Mouse (Mus musculus) myocyte (in vitro differentiated cells): ENCODE measurements around the gene Ntan1. TPM values are rescaled to one million over a fixed set of nuclear protein-coding genes. Genes with fewer than 3 reads are reported as not detected.

Experiments
- H3K27me3 ChIP-seq: one replicate; pipeline ENCODE4 v1.6.1; 2011; ENCODE audit not compliant: control insufficient read depth, insufficient read depth, insufficient read length
- H3K36me3 ChIP-seq: one replicate; pipeline ENCODE4 v1.6.1; 2011; ENCODE audit not compliant: control insufficient read depth, insufficient read depth
- H3K4me2 ChIP-seq: one replicate; pipeline ENCODE4 v1.6.1; 2011; ENCODE audit warnings: low read depth, control low read depth
- H3K4me3 ChIP-seq: one replicate; pipeline ENCODE4 v1.5.1; 2011; ENCODE audit warnings: mild to moderate bottlenecking, control low read depth, moderate library complexity
- H3K79me2 ChIP-seq: one replicate; pipeline ENCODE4 v1.6.1; 2011; ENCODE audit not compliant: control insufficient read depth, insufficient read depth
- H3ac ChIP-seq: one replicate; pipeline ENCODE4 v1.6.1; 2011; ENCODE audit not compliant: control insufficient read depth, insufficient read length
- CEBPB ChIP-seq: IDR thresholded peaks from 2 replicates; pipeline ENCODE4 v1.6.1; 2011; ENCODE audit warnings: mild to moderate bottlenecking, moderate library complexity; ENCODE audit not compliant: poor library complexity, insufficient read depth, severe bottlenecking
- E2F4 ChIP-seq: IDR thresholded peaks from one replicate; pipeline ENCODE4 v1.6.1; 2011; ENCODE audit warnings: mild to moderate bottlenecking, control low read depth, moderate library complexity; ENCODE audit not compliant: insufficient read depth
- MAX ChIP-seq: IDR thresholded peaks from one replicate; pipeline ENCODE4 v1.6.1; 2011; ENCODE audit warnings: low read depth, mild to moderate bottlenecking, control low read depth
- MYOD1 ChIP-seq, 3 experiments: IDR thresholded peaks; one replicate each; pipeline ENCODE4 v1.6.1; 2011; ENCODE audit warnings: control low read depth in 2 of 3, low read depth in 2 of 3, mild to moderate bottlenecking in 2 of 3, moderate library complexity in 1 of 3; ENCODE audit not compliant: insufficient read length in 2 of 3, control insufficient read depth in 1 of 3
- MYOG ChIP-seq, 3 experiments: IDR thresholded peaks; one replicate each; pipeline ENCODE4 v1.6.1; 2011; ENCODE audit warnings: control low read depth in 2 of 3, low read depth in 2 of 3, mild to moderate bottlenecking in 2 of 3; ENCODE audit not compliant: insufficient read length in 2 of 3, control insufficient read depth in 1 of 3, insufficient read depth in 1 of 3
- POLR2A ChIP-seq: IDR thresholded peaks from one replicate; pipeline ENCODE4 v1.6.1; 2011; ENCODE audit warnings: low read depth, mild to moderate bottlenecking, control low read depth, moderate library complexity; ENCODE audit not compliant: insufficient read length
- POLR2AphosphoS2 ChIP-seq: IDR thresholded peaks from one replicate; pipeline ENCODE4 v1.6.1; 2011; ENCODE audit warnings: low read depth, control low read depth; ENCODE audit not compliant: insufficient read length
- REST ChIP-seq: IDR thresholded peaks from one replicate; pipeline ENCODE4 v1.6.1; 2011; ENCODE audit warnings: mild to moderate bottlenecking, control low read depth, moderate library complexity; ENCODE audit not compliant: insufficient read depth, insufficient read length
- SRF ChIP-seq: IDR thresholded peaks from one replicate; pipeline ENCODE4 v1.6.1; 2011; ENCODE audit warnings: low read depth; ENCODE audit not compliant: control insufficient read depth, insufficient read length
- TCF12 ChIP-seq: IDR thresholded peaks from one replicate; pipeline ENCODE4 v1.6.1; 2011; ENCODE audit warnings: mild to moderate bottlenecking, control low read depth; ENCODE audit not compliant: poor library complexity, insufficient read depth, severe bottlenecking
- TCF3 ChIP-seq: IDR thresholded peaks from one replicate; pipeline ENCODE4 v1.6.1; 2011; ENCODE audit warnings: low read depth, control low read depth; ENCODE audit not compliant: insufficient read length
- USF1 ChIP-seq: IDR thresholded peaks from one replicate; pipeline ENCODE4 v1.6.1; 2011; ENCODE audit warnings: low read depth, mild to moderate bottlenecking, control low read depth, moderate library complexity
- polyA plus RNA-seq: library from polyadenylated mRNA; unstranded; fragments of >200 nt; fragmentation: generic; extraction: Trizol; gene quantifications from one replicate; pipeline ENCODE4 v1.2.1, GENCODE M21; 2012; ENCODE audit warnings: missing spikeins

Ntan1 gene
- polyA plus RNA-seq, 1 experiment = 28.8 TPM

GRCm38 (mm10) chr16:13846675-13847074 lies 28.0 kb downstream of the Ntan1 start:
- Histone ChIP-seq H3K4me2 (no peak overlapping the region), H3K79me2 (no peaks in the 10 kb centered on the region), H3K4me3 (no peak overlapping the region), H3ac (no peak overlapping the region), H3K36me3 (peaks cover 44% of the 10 kb centered on the region), H3K27me3 (no peaks in the 10 kb centered on the region)
- TF ChIP-seq POLR2AphosphoS2 (no peak), E2F4 (no peak), MAX (no peak), USF1 (no peak), REST (no peak), MYOG (IDR thresholded peaks at IDR 0.05; ENCODE audit: control insufficient read depth in 1 of 3, insufficient read depth in 1 of 3, insufficient read length in 2 of 3, low read depth in 2 of 3) (no peak), SRF (no peak), CEBPB (no peak)

GRCm38 (mm10) chr16:13848310-13848709 lies 29.7 kb downstream of the Ntan1 start:
- Histone ChIP-seq H3K4me2 (no peak overlapping the region), H3K36me3 (peaks cover 40% of the 10 kb centered on the region), H3K27me3 (no peaks in the 10 kb centered on the region), H3K4me3 (no peak overlapping the region), H3ac (no peak overlapping the region), H3K79me2 (no peaks in the 10 kb centered on the region)
- TF ChIP-seq USF1 (no peak), POLR2A (no peak), CEBPB (no peak), TCF12 (no peak), MYOG (IDR thresholded peaks at IDR 0.05; ENCODE audit: control insufficient read depth in 1 of 3, insufficient read depth in 1 of 3, insufficient read length in 2 of 3, low read depth in 2 of 3) (no peak), MAX (no peak), SRF (no peak), E2F4 (no peak), REST (no peak), MYOD1 (IDR thresholded peaks at IDR 0.05; ENCODE audit: control insufficient read depth in 1 of 3, insufficient read length in 2 of 3, low read depth in 2 of 3) (no peak), TCF3 (no peak), POLR2AphosphoS2 (no peak)

- H3ac ChIP-seq = no peak overlapping the region
- no peak for TF ChIP-seq REST
- TF ChIP-seq CEBPB = no peak
- TF ChIP-seq POLR2A = no peak
- no peak for TF ChIP-seq TCF3
- no peak for TF ChIP-seq MAX
- TF ChIP-seq SRF = no peak
- no peak for TF ChIP-seq USF1
- TF ChIP-seq POLR2AphosphoS2 = no peak
- no peak for TF ChIP-seq MYOD1 (IDR thresholded peaks at IDR 0.05; ENCODE audit: control insufficient read depth in 1 of 3, insufficient read length in 2 of 3, low read depth in 2 of 3)
- TF ChIP-seq E2F4 = no peak
- no peak for TF ChIP-seq TCF12
- no peak for TF ChIP-seq MYOG (IDR thresholded peaks at IDR 0.05; ENCODE audit: control insufficient read depth in 1 of 3, insufficient read depth in 1 of 3, insufficient read length in 2 of 3, low read depth in 2 of 3)
- no peaks in the 10 kb centered on the region for H3K79me2 ChIP-seq
- no peak overlapping the region for H3K4me3 ChIP-seq
- H3K4me2 ChIP-seq = no peak overlapping the region
- no peaks in the 10 kb centered on the region for H3K27me3 ChIP-seq
- peaks cover 34% of the 10 kb centered on the region for H3K36me3 ChIP-seq
Observed at GRCm38 (mm10) chr16:13851446-13851845, 32.8 kb downstream of the Ntan1 start.

GRCm38 (mm10) chr16:13853886-13854285 lies 35.2 kb downstream of the Ntan1 start:
- Histone ChIP-seq H3K27me3 (no peaks in the 10 kb centered on the region), H3K36me3 (peaks cover 33% of the 10 kb centered on the region), H3K4me3 (no peak overlapping the region), H3K79me2 (no peaks in the 10 kb centered on the region), H3K4me2 (no peak overlapping the region), H3ac (no peak overlapping the region)
- TF ChIP-seq MYOG (IDR thresholded peaks at IDR 0.05; ENCODE audit: control insufficient read depth in 1 of 3, insufficient read depth in 1 of 3, insufficient read length in 2 of 3, low read depth in 2 of 3) (no peak), MYOD1 (IDR thresholded peaks at IDR 0.05; ENCODE audit: control insufficient read depth in 1 of 3, insufficient read length in 2 of 3, low read depth in 2 of 3) (no peak), E2F4 (no peak), TCF12 (no peak), CEBPB (no peak)

GRCm38 (mm10) chr16:13866076-13866475 lies 47.4 kb downstream of the Ntan1 start:
- TF ChIP-seq SRF (no peak), POLR2A (no peak), MAX (no peak), TCF3 (no peak), USF1 (no peak), MYOD1 (IDR thresholded peaks at IDR 0.05; ENCODE audit: control insufficient read depth in 1 of 3, insufficient read length in 2 of 3, low read depth in 2 of 3) (no peak), E2F4 (no peak), REST (no peak)
- no peak overlapping the region for H3K4me2 ChIP-seq
- H3K4me3 ChIP-seq = no peak overlapping the region
- H3K79me2 ChIP-seq = no peaks in the 10 kb centered on the region
- no peaks in the 10 kb centered on the region for H3K27me3 ChIP-seq
- peaks cover 19% of the 10 kb centered on the region for H3K36me3 ChIP-seq
- H3ac ChIP-seq = no peak overlapping the region
